Mouse (Mus musculus): Measurements from ENCODE around the gene Ndufs1.

- TF ChIP-seq CTCF (IDR thresholded peaks at IDR 0.05; ENCODE audit: low read depth) = no peak
- TF ChIP-seq EP300 (optimal IDR thresholded peaks at IDR 0.05) = no peak
These were observed 36.4 kb downstream of the Ndufs1 start for GRCm38 (mm10) chr1:63140231-63140630.
